Mouse (Mus musculus) kidney, adult 18-20 months (tissue): ENCODE data around the gene Sema3b.
"Not testable (repeated sequence)": the region's sequence is repeated elsewhere in the genome, so short reads cannot be mapped to it uniquely, and the experiment has no call there.

Source experiments
- DNase-seq: peaks from one replicate; pipeline ENCODE4 v3.0.0; 2021

Gene Sema3b

DNA sequence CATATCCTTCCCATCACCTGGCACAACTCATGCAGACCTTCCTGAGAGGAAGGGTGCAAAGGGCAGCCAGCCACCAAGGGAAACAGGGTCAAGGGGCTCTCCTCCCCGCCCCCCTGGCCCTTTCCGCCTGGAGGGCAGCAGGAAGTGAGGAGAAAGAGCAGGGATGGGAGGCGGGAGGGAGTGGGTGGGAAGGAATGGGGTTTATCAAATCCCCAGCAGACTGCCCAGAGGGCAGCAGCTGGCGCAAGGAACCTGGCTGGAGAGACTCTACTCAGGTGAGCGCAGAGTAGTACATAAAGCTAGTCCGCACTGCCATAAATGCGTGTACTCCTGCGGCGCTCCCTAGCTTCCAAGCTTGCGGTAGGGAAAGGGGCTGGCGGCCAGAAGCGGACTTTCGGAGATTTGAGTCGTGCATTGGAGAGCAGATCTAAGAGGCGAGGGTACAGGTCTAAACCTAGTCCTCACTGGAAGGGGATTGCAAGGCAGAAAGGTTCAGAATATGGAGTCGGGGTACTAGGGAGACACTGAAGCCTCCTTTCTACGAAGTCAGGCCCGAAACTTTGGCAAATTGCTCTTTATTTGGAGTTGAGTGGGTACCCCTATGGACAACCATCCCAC is 41.2 kb downstream of the Sema3b start, which contains the start of gene Hyal2:
TSS of gene Hyal2 (plus strand) at position 244 of the 618 bp plus-strand sequence.
- DNase-seq, result peak; percentile 85

DNA sequence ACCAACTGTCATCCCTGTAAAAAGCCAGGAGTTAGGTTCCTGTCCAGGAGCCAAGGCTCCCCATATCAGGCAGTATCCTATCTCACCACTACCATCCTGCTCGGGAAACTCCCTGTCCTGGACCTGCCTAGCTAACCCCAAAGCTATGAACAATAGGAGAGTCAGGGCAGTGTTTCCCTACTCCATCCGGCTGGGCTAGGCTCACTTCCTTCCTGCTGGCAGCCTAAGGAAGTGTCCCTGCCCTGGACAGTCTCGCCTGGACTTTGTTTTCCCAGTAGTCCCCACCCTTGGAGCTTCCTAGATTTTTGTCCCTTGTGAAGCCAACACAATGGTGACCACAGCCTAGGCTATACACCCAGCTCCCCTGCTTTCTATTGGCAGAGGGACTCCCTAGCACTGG is 42.2 kb downstream of the Sema3b start:
- peak; percentile 65 for DNase-seq

DNA sequence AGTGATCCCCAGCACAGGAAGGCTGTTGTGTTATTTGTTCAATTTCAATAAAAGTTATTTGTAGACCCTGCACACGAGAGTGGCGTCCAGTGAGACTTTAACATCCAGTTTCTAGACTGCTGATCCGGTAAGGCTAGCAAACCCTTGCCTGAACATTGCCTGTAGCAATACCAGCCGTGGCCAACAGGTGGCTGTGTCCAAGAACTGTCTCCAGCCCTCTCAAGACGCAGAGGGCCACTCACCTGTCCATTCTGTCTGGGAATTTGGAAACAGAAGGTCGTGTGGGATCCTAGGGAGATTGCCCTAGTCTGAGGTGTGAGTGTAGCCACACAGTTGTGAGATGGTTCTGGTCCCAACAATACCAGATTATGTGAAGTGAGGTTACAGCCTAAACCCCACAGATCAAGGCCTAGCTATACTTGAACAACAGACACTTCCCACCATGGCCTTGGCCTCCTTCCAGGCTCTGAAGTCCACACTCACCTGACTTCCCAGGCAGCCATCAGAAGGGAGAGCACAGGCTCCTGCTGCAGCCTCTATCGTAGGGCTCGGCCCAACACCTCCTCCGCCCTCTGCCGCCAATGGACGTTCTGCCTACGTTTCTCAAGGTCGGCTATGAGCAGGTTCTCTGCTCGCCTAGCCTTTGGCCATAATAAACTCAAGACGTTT is 42.9 kb downstream of the Sema3b start:
- peak; percentile 95 for DNase-seq

DNA sequence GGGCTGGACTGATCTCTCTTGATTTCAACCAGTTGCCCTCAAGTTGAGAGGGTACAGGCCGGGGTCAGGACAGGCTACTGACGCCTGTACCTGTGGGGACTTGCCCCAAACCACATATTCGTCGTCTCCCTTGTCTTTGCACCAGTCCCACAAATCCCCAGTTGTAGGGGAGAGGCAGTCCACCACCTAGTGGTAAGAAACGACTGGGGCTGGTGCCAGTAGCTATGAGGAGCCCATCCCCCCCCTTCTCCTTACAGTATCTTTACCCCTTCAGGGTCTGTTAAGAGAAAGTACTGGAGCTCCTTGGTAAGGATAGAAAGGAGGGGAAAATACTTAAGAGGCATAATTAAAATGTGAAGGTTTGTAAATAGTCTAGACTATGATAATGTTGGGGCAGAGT is 43.5 kb downstream of the Sema3b start:
- DNase-seq, result not testable (repeated sequence)

DNA sequence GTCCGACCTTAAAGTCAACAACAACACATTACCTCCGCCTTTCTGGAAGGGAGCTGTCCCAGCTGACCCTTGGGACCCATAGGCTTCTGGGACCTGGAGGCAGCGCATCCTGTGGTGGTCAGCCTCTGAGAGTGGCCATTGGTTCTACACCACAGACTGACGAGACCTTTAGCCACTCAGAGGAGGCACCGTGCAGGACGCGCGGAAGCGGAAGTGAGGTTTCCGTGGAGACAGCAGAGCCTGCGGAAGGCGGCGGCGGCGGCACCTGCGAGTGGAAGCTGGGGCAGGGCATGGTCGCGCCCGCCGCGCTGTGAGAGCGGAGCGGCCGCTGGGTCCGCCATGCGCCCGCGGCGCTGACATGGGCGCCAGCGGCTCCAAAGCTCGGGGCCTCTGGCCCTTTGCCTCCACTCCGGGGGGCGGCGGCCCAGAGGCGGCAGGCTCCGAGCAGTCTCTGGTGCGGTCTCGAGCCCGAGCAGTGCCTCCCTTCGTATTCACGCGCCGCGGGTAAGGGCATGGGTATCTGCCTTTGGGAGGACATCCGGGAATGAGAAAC is 45.9 kb downstream of the Sema3b start, which contains the start of gene Tusc2:
TSS of gene Tusc2 (plus strand) at position 227 of the 553 bp plus-strand sequence.
- DNase-seq, result peak; percentile 94

DNA sequence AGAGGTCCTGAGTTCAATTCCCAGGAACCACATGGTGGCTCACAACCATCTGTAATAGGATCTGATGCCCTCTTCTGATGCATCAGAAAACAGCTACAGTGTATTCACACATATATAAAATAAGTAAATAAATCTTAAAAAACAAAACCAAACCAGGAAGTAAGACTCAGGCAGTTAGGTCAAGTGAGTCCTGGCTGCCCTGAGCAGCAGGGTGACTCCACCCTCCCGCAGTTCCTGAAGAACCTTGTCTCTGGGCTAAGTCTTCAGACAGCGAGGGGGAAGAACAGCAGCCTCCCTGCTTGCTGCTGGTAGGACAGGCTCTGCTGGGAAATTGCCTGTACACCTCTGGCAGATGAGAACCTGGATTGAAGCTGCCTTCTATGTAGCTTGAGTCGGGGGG is 52.7 kb downstream of the Sema3b start:
- no peak for DNase-seq

DNA sequence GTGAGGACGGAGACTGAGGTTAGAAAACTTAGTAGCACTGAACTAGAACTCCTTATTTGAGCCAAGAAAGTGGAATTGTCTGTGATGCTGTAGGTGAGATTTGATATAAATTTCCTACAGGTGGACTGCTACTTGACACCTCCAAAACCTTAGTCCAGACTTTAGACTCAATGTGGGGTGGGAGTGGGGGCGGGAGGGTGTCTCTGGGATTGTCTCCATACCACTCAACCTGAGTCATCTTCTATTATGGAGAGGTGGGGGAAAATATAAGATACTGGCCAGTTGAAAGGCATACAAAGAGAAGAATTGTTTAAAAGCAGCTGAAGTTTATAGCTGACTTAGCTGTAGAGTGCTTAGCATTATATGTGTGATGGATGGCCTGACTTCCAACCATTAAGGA is 53.3 kb downstream of the Sema3b start:
- no peak for DNase-seq

DNA sequence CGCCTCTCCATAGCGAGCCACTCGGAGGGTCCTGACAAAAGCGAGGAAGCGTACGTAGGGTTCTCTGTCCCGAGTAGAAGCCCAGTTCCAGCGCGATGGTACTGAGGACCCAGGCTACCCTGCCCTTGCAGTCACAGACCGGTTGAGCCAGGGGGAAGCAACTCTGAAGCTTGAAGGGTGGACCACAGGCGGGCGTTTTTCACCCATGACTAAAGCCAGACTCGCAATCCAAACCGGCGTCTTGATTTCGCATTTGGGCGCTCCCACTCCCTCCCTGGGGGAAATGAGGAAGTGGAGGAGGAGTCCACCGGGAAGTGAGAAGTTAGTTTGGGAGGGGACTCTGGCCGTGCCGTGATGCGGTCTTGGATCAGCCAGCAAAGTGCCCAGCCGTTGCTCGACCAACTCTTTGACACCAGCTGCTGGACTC is 54.0 kb downstream of the Sema3b start:
- DNase-seq, result peak; percentile 67

DNA sequence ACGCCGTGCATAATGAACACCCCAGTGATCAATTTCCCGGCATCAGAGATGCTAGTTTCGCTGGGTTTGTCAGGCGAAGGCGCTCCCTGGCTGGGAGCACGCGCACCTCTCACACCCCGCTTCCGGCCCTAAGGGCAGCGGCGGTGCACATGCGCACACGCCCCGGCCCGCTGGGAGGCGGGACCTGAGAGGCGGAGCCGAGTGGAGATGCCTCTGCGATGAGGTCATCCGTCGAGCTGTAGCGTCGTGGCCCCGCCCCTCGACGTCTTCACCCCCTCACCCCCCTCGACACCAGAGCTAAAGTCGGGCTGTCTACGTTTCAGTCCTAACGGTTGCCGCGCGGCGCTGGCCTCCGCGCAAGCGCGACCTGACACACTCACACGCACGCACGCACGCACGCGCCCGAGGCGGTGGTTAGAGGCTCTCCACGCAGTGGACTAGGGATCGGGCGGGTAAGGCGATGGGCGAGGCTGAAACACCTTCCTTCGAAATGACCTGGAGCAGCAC is 54.7 kb downstream of the Sema3b start:
- DNase-seq, result peak; percentile 94

DNA sequence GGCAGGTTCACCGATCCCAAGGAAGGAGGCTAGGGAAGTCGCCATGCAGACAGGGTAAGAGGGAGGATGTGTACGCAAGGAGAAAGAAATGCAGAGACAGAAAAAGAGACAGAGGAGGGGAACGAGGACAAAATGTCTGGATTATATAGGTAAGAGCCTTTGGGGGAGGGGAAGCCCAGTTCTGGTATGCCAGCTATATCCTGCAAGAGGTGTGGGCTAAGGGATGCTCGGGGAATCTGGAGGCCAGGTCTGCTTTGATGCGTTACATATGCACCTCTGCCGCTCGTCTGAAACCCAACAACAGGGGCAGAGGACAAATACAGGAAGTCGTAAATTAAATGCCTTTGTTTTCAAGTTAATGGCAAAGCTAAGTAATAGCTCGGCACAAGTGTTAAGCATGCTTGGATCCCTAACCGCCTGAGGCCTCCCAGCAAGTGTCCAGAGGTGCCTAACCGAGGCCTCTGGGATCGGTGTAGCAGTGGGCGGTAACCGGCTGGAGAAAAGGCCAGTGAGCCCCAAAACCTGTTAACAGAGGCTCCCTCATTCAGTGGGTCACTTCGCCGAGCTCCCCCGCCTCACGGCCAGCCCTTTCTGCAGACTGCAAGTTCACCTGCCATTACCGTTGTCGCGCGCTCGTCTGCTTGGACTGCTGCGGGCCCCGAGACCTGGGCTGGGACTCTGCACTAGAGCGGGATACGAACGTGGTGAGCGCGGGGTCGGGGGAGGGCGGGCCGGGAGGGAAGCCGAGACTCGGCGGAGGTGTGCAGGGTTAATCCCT is 55.3 kb downstream of the Sema3b start:
- DNase-seq, result no peak

DNA sequence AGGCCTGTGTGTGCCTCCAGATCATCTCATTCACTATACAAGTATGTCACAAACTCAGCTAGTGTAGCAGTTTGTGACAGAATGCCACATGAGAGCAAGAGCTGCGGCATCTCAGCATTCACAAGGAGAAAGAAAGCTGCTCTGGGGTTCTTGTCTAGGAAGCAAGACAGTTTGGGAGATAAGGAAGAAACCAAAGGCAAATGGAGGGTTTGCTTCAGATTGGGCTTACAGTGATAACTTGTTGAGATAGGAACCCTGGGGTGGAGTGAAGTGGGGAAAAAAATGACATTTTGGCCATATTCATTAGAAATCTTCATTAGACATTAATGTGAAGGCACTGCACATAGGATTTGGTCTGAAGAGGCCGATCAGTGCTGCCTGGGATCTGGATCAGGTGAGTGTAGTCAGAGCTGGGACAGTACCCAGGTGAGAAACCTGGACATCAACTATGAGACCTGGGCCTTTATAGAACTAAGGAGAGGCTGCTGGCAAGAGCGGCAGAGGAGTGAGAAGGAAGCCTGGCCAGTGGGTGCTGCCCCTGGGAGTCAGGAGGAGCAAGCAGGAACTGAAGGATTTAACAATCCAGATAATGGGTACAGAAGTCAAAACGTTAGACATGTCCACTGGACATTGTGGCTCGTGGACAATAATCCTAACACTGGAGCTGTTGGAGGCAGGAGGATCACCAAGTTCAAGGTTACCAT is 56.2 kb downstream of the Sema3b start:
- DNase-seq, result no peak

DNA sequence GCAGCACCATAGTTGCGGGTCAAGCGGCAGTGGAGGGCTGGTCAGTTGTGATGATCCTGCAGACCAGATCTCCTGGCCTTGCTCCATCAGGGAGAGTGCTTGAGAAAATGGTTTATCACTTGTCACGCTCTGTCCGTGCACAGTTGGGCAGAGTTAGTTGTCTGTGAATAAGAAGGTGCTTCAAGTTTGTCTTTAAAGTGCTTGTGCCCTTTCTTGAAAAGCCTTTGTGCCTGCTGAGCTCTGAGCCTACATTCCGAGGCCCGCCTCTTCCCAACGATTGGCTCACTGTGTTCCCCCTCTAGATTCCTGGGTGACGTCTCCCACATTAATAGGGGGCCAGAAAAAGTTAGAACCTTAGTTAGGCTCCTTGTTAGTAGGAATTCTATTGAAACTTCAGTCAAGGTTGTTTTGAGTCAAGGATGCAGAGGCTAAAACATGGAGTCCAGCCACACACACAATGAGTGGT is 57.1 kb downstream of the Sema3b start:
- DNase-seq, result no peak

DNA sequence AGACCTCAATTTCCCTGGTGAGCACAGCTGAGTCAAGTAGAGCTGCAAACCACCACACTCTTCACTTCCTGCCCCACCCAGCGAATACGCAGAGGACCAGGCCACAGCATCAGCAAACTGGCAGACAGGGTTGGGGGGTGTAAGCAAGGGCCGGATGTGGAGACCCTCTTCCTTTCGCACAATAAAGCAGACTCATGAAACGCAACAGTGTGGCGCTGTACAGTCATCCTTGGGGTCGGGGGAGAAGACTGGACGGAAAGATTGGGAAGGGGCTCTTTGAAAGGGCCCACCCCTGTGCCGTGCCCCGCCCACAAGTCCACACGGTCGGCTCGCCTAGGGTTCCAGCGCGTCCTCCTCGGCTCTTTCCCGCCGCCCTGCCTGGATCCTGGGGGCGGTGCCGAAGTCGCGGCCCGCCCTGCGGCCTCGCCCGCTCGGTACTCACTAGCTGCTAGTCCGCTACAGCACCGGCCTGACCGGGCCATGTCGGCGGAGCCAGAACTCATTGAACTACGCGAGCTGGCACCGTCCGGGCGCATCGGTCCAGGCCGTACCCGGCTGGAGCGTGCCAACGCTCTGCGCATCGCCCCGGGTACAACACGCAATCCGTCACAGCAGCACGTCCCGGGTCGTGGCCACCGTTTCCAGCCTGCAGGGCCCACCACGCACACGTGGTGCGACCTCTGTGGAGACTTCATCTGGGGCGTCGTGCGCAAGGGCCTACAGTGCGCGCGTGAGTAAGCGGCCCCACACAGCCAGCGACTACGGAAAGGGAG is 57.7 kb downstream of the Sema3b start, which contains the start of gene Rassf1:
TSS of gene Rassf1 (plus strand) at position 439 of the 773 bp plus-strand sequence.
- peak; percentile 82 for DNase-seq

DNA sequence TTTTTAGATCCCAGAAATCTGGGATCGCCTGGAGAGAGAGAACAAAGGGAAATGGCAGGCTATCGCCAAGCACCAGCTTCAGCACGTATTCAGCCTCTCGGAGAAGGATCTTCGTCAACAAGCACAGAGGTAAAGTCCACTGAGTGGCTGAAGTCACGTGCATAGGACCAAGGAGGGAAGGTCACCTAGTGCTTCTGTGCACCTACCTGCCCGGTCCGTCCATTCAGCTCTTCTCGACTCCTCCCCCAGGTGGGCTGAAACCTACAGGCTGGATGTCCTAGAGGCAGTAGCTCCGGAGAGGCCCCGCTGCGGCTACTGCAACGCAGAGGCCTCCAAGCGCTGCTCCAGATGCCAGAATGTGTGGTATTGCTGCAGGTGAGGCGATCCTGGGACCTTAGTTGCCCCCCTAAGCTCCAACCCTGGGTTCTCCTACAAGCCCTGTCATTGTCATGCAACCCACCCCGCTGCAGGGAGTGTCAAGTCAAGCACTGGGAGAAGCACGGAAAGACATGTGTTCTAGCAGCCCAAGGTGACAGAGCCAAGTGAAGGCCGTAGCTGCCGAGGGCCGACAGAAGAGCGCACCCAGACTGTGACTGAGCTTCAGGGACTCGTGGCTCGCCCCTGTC is 58.4 kb downstream of the Sema3b start:
- DNase-seq, result peak; percentile 79

DNA sequence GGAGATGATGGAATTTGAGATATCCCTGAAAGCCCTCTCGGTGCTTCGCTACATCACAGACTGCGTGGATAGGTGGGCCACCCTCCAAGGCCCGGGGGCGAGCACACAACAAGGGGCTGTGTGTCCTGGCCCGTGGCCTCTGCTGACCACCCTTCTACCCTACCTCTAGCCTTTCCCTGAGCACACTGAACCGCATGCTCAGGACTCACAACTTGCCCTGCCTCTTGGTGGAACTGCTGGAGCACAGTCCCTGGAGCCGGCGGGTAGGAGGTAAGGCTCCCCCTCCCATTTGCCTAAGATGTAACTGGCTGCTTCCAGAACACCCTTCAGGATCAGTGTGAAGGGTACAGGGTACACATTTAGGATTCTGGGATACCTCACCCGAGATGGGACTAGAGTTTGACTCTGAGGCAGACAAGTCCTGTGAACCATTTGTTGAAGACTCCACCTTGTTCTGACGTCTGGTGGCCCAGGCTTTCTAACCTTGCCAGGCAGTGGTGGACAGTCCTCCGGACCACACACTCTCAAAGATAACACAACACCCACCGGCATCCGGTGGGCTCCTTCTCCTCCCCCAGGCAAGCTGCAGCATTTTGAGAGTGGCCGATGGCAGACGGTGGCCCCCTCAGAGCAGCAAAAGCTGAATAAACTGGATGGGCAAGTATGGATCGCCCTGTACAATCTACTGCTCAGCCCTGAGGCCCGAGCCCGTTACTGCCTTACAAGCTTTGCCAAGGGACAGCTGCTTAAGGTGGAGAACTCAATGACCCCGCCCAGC is 59.5 kb downstream of the Sema3b start:
- no peak for DNase-seq

DNA sequence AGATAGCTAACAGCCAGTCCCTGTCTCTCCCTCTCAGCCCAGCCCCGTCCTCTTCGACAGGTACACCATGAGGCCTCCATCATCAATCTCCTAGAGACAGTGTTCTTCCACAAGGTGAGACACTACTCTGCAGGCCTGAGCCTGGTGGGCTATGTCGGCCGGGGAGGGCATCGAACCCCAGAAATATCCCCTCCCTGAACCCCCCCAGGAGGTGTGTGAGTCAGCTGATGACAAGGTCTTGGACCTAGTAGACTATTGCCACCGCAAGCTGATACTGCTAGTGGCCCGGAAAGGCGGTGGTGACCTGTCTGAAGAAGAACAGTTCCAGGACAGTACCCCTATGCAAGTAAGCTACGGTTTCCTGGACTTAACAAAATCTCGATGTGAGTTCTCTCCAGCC is 60.2 kb downstream of the Sema3b start:
- DNase-seq, result no peak

DNA sequence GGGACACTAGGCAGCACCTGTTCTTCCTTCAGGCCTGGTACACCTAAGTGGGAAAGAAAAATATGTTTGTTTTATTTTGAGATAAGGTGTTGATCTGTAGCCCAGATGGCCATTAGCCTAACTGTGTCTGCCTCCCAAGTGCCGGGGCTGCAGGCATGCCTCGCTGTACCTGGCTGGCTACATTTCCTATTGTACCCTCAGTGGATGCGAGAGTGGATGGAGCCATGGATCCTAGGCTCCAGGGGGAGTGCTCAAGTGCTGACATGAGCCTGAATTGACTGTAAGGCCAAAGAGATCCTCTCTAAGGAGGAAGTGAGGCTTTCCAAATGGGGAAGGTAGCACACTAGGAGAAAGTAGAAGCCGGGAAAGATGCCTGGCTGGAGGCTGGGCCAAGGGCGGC is 61.1 kb downstream of the Sema3b start:
- no peak for DNase-seq
